22 mouse cellular contexts compared by ENCODE assay signal in genomic region chr7:73269626-73270025, GRCm38 (mm10).
"Had no signal": no experiment of that assay in that cellular context is flagged by ENCODE, and none has a peak within 500 bp of the region (broad histone marks: within the 10 kb centered on the region; RNA-seq: fewer than 3 reads in every experiment).

No protein-coding gene starts in this region.

- H3K27me3 ChIP-seq: limb, embryonic 12.5 days; limb, embryonic 15.5 days; neural tube, embryonic 12.5 days; neural tube, embryonic 15.5 days had no signal

- H3K27ac ChIP-seq: kidney, postnatal 0 days; layer of hippocampus, adult 2 months; left cerebral cortex, adult 2 months; limb, embryonic 12.5 days; limb, embryonic 15.5 days; liver, embryonic 14.5 days; macrophage; neural tube, embryonic 12.5 days; neural tube, embryonic 15.5 days had no signal

- H3K36me3 ChIP-seq: limb, embryonic 12.5 days; limb, embryonic 15.5 days; neural tube, embryonic 12.5 days; neural tube, embryonic 15.5 days had no signal

- H3K9ac ChIP-seq: limb, embryonic 12.5 days; limb, embryonic 15.5 days; liver, embryonic 14.5 days; liver, postnatal 0 days; lung, embryonic 14.5 days; neural tube, embryonic 12.5 days; neural tube, embryonic 15.5 days had no signal

- DNase-seq: kidney, postnatal 25 days; layer of hippocampus, postnatal 36 days; left cerebral cortex, postnatal 4 days; liver, postnatal 0 days; lung, embryonic 14.5 days; midbrain, embryonic 14.5 days; retina, postnatal 1 day; thymus, adult 2 months; thymus, postnatal 14 days; thymus, postnatal 4 days had no signal

- H3K4me1 ChIP-seq: limb, embryonic 12.5 days; limb, embryonic 15.5 days; neural tube, embryonic 12.5 days; neural tube, embryonic 15.5 days had no signal

- ATAC-seq: liver, postnatal 0 days; lung, postnatal 0 days had no signal

- H3K9me3 ChIP-seq: limb, embryonic 12.5 days; limb, embryonic 15.5 days; neural tube, embryonic 12.5 days; neural tube, embryonic 15.5 days had no signal

- H3K4me3 ChIP-seq: layer of hippocampus, adult 2 months; left cerebral cortex, adult 2 months; limb, embryonic 12.5 days; limb, embryonic 15.5 days; neural tube, embryonic 12.5 days; neural tube, embryonic 15.5 days had no signal

- H3K4me2 ChIP-seq: limb, embryonic 12.5 days; limb, embryonic 15.5 days; liver, embryonic 11.5 days; lung, embryonic 14.5 days; midbrain, embryonic 11.5 days; neural tube, embryonic 12.5 days; neural tube, embryonic 15.5 days had no signal
